Mouse (Mus musculus): ENCODE measurements around the gene Usp51. TPM values are rescaled to one million over a fixed set of nuclear protein-coding genes. Genes with fewer than 3 reads are reported as not detected.
A peak's percentile ranks its signal among the peaks of the same experiment; 100 is the strongest.
"Not testable (repeated sequence)": the region's sequence is repeated elsewhere in the genome, so short reads cannot be mapped to it uniquely, and the experiment has no call there.

Gene Usp51
- polyA plus RNA-seq (2015; fragmentation: Nextera tagmentation; extraction: Ambion mirVana), result 0.17 and 0.21 TPM in 2 replicates

DNA sequence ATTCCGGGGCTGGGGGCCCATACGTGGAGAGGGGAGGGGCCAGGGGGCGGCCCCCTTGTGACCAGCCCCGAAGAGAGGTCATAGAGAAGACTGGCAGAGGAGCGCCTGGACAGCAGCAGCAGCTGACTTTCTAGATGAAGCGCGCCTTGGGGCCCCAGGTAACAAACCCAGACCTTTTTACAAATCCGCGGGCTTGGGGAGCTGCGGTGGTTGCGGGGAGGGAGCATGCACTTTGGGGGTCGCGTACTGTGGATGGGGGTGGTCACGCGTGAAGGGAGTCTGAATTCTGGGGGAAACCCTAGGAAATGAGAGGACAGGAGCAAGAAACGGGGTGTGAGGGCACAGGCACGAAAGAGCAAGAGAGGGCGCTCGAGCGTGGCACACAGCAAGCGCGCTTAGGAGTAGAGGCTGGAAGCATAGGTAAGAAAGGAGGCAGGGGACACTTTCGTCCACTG is at the start of gene Usp51:
Gene Usp51 (plus strand): TSS at position 83 of the 455 bp plus-strand sequence.
- no peak within 1 kb of the TSS for H3K27ac ChIP-seq (ENCODE audit: low read length)
- DNase-seq (ENCODE audit: low spot score) (peak; percentile 21), ATAC-seq (peak; percentile 57; the same call in 1 of the 2 replicates)
- H3K36me3 ChIP-seq (ENCODE audit: insufficient read depth, low read length), result no peaks in the 10 kb centered on the region
- H3K4me2 ChIP-seq (replicated peaks; ENCODE audit: low read depth, low read length), result peak within 1 kb of the TSS; percentile 57
- no peaks in the 10 kb centered on the region for H3K27me3 ChIP-seq (replicated peaks; ENCODE audit: insufficient read depth, low read length)
- 13% methylated on average over 23 of the region's 23 CpGs for WGBS
- H3K9ac ChIP-seq (replicated peaks; ENCODE audit: low read depth), result no peak within 1 kb of the TSS
- TF ChIP-seq CTCF (IDR thresholded peaks at IDR 0.05) (peak; percentile 51), EP300 (IDR thresholded peaks at IDR 0.05) (no peak)
- H3K9me3 ChIP-seq (ENCODE audit: low read length), result no peaks in the 10 kb centered on the region
- H3K4me1 ChIP-seq (ENCODE audit: insufficient read depth, low read depth, low read length), result no peaks in the 10 kb centered on the region
- H3K4me3 ChIP-seq (ENCODE audit: low read depth, low read length), result peak within 1 kb of the TSS; percentile 56

DNA sequence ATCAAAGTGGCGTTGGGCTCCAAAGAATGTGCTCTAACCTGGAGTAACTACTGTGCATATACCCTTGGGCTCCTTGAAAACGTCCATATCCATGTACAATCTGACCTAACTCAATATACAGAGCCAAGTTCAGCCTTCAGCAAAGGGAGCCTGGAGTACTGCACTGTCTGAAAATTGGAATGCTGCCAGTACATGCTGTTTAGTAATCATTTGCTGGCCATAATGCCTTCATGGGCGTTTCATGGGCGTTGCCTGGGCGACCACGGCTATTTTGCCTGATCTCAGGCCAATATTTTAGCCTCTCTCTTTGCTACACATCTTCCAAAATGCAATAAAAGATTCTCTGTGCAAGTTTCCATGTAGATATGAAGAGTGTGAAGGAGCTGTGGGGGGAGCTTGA is 36.7 kb upstream of the Usp51 start:
- no peak overlapping the region for H3K9ac ChIP-seq (replicated peaks; ENCODE audit: low read depth)
- H3K27ac ChIP-seq (ENCODE audit: low read length), result no peak overlapping the region
- 62% methylated on average over 6 of the region's 6 CpGs for WGBS
- H3K36me3 ChIP-seq (ENCODE audit: insufficient read depth, low read length), result no peaks in the 10 kb centered on the region
- no peaks in the 10 kb centered on the region for H3K4me1 ChIP-seq (ENCODE audit: insufficient read depth, low read depth, low read length)
- TF ChIP-seq EP300 (IDR thresholded peaks at IDR 0.05), result no peak
- TF ChIP-seq CTCF (IDR thresholded peaks at IDR 0.05), result no peak
- ATAC-seq, result no peak
- no peak overlapping the region for H3K4me3 ChIP-seq (ENCODE audit: low read depth, low read length)
- no peaks in the 10 kb centered on the region for H3K9me3 ChIP-seq (ENCODE audit: low read length)
- no peak overlapping the region for H3K4me2 ChIP-seq (replicated peaks; ENCODE audit: low read depth, low read length)
- no peaks in the 10 kb centered on the region for H3K27me3 ChIP-seq (replicated peaks; ENCODE audit: insufficient read depth, low read length)
- peak; percentile 11 for DNase-seq (ENCODE audit: low spot score)

DNA sequence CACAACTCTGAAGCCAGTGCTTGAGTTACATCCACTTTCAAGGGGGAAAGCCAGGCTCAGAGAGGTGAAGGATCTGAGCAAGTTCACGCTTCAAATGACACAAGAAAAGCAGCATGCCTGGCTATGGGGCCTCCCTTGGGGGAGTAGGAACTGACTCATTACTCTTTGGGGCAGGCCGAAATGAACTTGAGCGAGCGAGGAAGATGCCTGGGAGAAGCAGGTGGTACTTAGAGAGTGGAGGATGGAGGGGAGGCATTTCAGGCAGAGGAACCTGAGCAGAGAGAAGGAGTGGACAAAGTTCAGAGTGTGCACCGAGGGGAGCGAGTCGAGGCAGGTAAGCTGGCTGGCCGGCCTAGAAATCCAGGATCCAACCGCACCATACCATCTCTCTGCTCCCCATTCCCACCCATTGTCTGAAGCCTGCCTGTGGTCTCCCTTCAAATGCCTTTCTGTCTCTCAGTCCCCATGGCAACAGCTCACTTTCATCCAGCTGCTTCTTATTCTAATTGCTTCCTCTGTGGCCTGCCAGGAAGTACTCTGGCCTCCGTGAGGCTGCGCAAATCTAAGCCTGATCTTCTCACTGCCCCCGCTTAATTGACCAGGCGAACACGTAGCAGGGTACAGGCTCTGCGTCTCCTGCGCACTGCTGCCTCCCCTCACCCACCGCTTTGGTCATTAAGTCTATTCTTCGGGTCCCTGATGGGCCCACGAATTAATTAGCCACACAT is 32.6 kb upstream of the Usp51 start:
- peak; percentile 30 for ATAC-seq
- not testable (repeated sequence) for DNase-seq (ENCODE audit: low spot score); H3K36me3 ChIP-seq (ENCODE audit: insufficient read depth, low read length); H3K4me1 ChIP-seq (ENCODE audit: insufficient read depth, low read depth, low read length); H3K27ac ChIP-seq (ENCODE audit: low read length); H3K9me3 ChIP-seq (ENCODE audit: low read length); H3K4me2 ChIP-seq (replicated peaks; ENCODE audit: low read depth, low read length); H3K27me3 ChIP-seq (replicated peaks; ENCODE audit: insufficient read depth, low read length); H3K9ac ChIP-seq (replicated peaks; ENCODE audit: low read depth); H3K4me3 ChIP-seq (ENCODE audit: low read depth, low read length)
- 29% methylated on average over 5 of the region's 19 CpGs for WGBS

DNA sequence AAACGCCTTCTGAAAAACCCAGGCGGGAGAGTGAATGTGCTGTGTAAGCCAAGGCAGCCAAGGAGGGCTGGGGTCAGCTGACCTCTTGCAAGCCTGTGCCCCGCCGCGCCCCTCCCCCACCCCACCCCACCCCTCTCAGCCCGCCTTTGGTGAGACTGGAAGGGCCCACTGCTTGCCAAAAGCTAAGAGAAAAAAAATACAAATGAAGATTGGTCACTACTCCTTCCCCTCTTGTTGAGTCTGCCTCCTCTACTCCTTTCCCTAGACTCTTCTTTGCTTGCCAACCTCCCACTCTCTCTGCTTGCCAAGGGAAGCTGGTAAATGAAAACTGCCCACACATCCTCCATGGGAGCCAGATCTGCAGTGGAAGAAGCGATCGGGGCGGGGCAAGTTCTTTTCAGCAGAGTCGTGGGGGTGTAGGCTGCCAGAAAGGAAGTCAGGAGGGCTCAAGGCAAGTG is 32.0 kb upstream of the Usp51 start:
- no peaks in the 10 kb centered on the region for H3K36me3 ChIP-seq (ENCODE audit: insufficient read depth, low read length)
- no peaks in the 10 kb centered on the region for H3K27me3 ChIP-seq (replicated peaks; ENCODE audit: insufficient read depth, low read length)
- DNase-seq (ENCODE audit: low spot score) (peak; percentile 5), ATAC-seq (peak; percentile 26; the same call in 1 of the 2 replicates)
- H3K4me1 ChIP-seq (ENCODE audit: insufficient read depth, low read depth, low read length), result no peaks in the 10 kb centered on the region
- H3K4me3 ChIP-seq (ENCODE audit: low read depth, low read length), result no peak overlapping the region
- H3K27ac ChIP-seq (ENCODE audit: low read length), result no peak overlapping the region
- 0 out of 2 replicates have a peak overlapping the region, but pooled peaks have one; percentile 14 for H3K4me2 ChIP-seq (replicated peaks; ENCODE audit: low read depth, low read length)
- no peaks in the 10 kb centered on the region for H3K9me3 ChIP-seq (ENCODE audit: low read length)
- H3K9ac ChIP-seq (replicated peaks; ENCODE audit: low read depth), result no peak overlapping the region
- WGBS, result 18% methylated on average over 6 of the region's 10 CpGs
- TF ChIP-seq EP300 (IDR thresholded peaks at IDR 0.05) (no peak), CTCF (IDR thresholded peaks at IDR 0.05) (no peak)

DNA sequence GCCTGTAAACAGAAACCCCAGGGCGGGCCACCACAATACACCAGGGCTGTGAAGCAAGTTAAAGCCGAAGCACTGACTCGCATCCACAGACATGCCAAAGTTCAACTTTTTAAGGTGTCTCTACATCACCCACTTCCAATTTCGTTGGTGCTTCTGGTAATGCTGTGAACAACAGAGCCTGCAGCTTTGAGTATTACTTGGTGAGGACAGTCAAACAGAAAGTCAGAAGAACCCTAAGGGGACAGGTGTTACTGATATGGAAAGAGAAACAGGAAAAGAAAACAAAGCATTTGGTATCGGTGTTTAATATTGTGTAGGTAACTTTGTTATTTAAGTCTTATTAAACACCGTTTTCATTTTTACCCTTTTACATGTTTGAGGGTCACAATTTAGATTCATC is 29.7 kb upstream of the Usp51 start:
- H3K4me1 ChIP-seq (ENCODE audit: insufficient read depth, low read depth, low read length), result no peaks in the 10 kb centered on the region
- no peak overlapping the region for H3K9ac ChIP-seq (replicated peaks; ENCODE audit: low read depth)
- DNase-seq (ENCODE audit: low spot score) (no peak), ATAC-seq (no peak)
- no peak overlapping the region for H3K4me2 ChIP-seq (replicated peaks; ENCODE audit: low read depth, low read length)
- no peak overlapping the region for H3K27ac ChIP-seq (ENCODE audit: low read length)
- no peak overlapping the region for H3K4me3 ChIP-seq (ENCODE audit: low read depth, low read length)
- H3K27me3 ChIP-seq (replicated peaks; ENCODE audit: insufficient read depth, low read length), result no peaks in the 10 kb centered on the region
- H3K36me3 ChIP-seq (ENCODE audit: insufficient read depth, low read length), result no peaks in the 10 kb centered on the region
- no peaks in the 10 kb centered on the region for H3K9me3 ChIP-seq (ENCODE audit: low read length)
- TF ChIP-seq EP300 (IDR thresholded peaks at IDR 0.05) (no peak), CTCF (IDR thresholded peaks at IDR 0.05) (no peak)
- WGBS, result 87% methylated on average over 6 of the region's 6 CpGs

DNA sequence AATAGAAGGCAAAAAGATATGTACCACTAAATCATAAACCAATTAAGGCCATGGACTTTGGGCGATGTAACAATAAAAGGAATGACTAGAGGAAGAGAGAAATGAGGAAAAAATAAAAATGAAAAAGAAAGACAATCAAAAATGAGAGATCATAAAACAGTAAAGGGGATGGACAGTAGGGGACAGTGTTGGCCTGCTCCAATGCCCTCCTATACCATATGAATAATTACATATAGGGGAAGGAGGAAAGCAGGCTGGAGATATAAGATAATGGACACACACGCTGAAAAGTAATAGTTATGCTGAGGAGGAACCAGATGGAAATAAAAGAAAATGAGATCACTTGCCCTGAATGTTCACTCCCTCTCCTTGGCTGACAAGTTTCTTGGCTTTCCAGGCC is 21.3 kb upstream of the Usp51 start:
- H3K27me3 ChIP-seq (replicated peaks; ENCODE audit: insufficient read depth, low read length), result no peaks in the 10 kb centered on the region
- H3K36me3 ChIP-seq (ENCODE audit: insufficient read depth, low read length), result no peaks in the 10 kb centered on the region
- no peak overlapping the region for H3K4me3 ChIP-seq (ENCODE audit: low read depth, low read length)
- DNase-seq (ENCODE audit: low spot score) (no peak), ATAC-seq (no peak)
- 57% methylated on average over 2 of the region's 2 CpGs for WGBS
- TF ChIP-seq CTCF (IDR thresholded peaks at IDR 0.05), result peak; percentile 41
- no peak for TF ChIP-seq EP300 (IDR thresholded peaks at IDR 0.05)
- H3K27ac ChIP-seq (ENCODE audit: low read length), result no peak overlapping the region
- H3K4me1 ChIP-seq (ENCODE audit: insufficient read depth, low read depth, low read length), result no peaks in the 10 kb centered on the region
- no peak overlapping the region for H3K4me2 ChIP-seq (replicated peaks; ENCODE audit: low read depth, low read length)
- H3K9me3 ChIP-seq (ENCODE audit: low read length), result no peaks in the 10 kb centered on the region
- H3K9ac ChIP-seq (replicated peaks; ENCODE audit: low read depth), result no peak overlapping the region

DNA sequence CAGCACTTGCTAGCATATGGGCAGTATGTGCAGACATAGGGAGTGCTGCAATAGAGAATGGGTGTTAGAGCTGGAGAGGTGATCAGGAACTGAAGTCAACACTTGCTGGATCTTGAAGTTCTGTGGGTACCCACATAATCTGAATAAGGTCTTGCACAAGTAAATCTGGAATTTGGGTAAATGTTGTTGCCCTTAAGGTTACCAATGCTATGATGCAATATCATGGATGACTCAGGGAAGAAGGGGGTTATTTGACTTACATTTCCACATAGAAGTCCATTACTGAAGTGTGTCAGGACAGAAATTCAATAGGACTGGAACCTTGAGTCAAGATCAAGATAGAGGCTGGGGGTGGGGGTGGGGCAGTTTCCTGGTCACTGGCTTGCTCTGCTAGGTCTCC is 16.4 kb upstream of the Usp51 start:
- H3K36me3 ChIP-seq (ENCODE audit: insufficient read depth, low read length); H3K9me3 ChIP-seq (ENCODE audit: low read length); DNase-seq (ENCODE audit: low spot score); H3K4me2 ChIP-seq (replicated peaks; ENCODE audit: low read depth, low read length); H3K9ac ChIP-seq (replicated peaks; ENCODE audit: low read depth); H3K4me1 ChIP-seq (ENCODE audit: insufficient read depth, low read depth, low read length); H3K27me3 ChIP-seq (replicated peaks; ENCODE audit: insufficient read depth, low read length); H3K27ac ChIP-seq (ENCODE audit: low read length); ATAC-seq; H3K4me3 ChIP-seq (ENCODE audit: low read depth, low read length): not testable (repeated sequence)

DNA sequence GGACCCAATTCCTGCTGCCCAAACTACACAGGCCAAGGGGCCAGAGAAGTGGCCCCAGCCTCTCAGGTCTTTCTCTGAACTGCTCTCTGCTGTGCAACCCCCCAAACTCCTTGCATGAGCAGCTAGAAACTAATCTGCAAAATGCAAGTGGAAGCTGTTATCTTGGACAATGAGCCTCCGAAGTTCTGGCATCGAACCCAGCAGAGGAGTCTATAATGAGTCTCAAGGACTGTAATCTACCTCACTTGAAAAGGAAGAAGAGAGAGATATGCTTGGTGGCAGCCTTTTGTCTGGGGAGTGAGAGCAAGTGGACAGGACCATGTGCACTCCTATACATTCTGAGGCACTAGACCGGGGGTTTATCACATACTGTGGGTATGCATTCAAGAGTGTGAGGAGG is 10.2 kb upstream of the Usp51 start:
- not testable (repeated sequence) for H3K4me1 ChIP-seq (ENCODE audit: insufficient read depth, low read depth, low read length); H3K9ac ChIP-seq (replicated peaks; ENCODE audit: low read depth); H3K4me2 ChIP-seq (replicated peaks; ENCODE audit: low read depth, low read length); DNase-seq (ENCODE audit: low spot score); H3K9me3 ChIP-seq (ENCODE audit: low read length); ATAC-seq; H3K27ac ChIP-seq (ENCODE audit: low read length); H3K27me3 ChIP-seq (replicated peaks; ENCODE audit: insufficient read depth, low read length); H3K4me3 ChIP-seq (ENCODE audit: low read depth, low read length); H3K36me3 ChIP-seq (ENCODE audit: insufficient read depth, low read length)
- no CpG with 5 or more reads among the region's 3 CpGs for WGBS
